Mouse (Mus musculus) lung, adult 2 months (tissue): ENCODE data around the gene Znrf4. TPM values are rescaled to one million over a fixed set of nuclear protein-coding genes. Genes with fewer than 3 reads are reported as not detected.

ENCODE experiments used
- DNase-seq: peaks from one replicate; pipeline ENCODE4 v3.0.0; 2022
- H3K4me1 ChIP-seq: fragments of 200-500 bp; 2 replicates; pipeline ENCODE4 v1.6.1; 2011; ENCODE audit warnings: low read length; ENCODE audit not compliant: control insufficient read depth, insufficient read depth
- H3K4me3 ChIP-seq: fragments of 200-500 bp; replicated peaks from 2 replicates; pipeline ENCODE3; 2011; ENCODE audit warnings: low read depth, mild to moderate bottlenecking, control low read depth, low read length; ENCODE audit errors: extremely low read depth
- CTCF ChIP-seq: fragments of 200-500 bp; IDR thresholded peaks from 2 replicates; pipeline ENCODE4 v1.5.1; 2011; ENCODE audit warnings: mild to moderate bottlenecking, low read length, control low read depth; ENCODE audit not compliant: insufficient read depth
- POLR2A ChIP-seq: fragments of 200-500 bp; IDR thresholded peaks from 2 replicates; pipeline ENCODE4 v1.6.1; 2011; ENCODE audit warnings: low read depth, mild to moderate bottlenecking, control low read depth, low read length, borderline replicate concordance; ENCODE audit errors: extremely low read depth
- WGBS: fragments of 180-500 bp; shearing (Covaris S2); methylation state at CpG from one replicate; pipeline ENCODE4 v1.1.7; 2018; 5-methylcytosine and 5-hydroxymethylcytosine counted together
- polyA plus RNA-seq: library from polyadenylated mRNA; depleted of rRNA; stranded (reverse); fragments of >200 nt; gene quantifications from 2 replicates; pipeline ENCODE4 v1.2.3, GENCODE M21; 2012

Znrf4 gene
- polyA plus RNA-seq, 1 experiment, result 0.17 TPM

GRCm38 (mm10) chr17:56537912-56538311, 25.7 kb upstream of the Znrf4 start:
- no peak for TF ChIP-seq CTCF
- no peak for TF ChIP-seq POLR2A
- no peak for DNase-seq
- H3K4me3 ChIP-seq, result no peak overlapping the region
- 48% methylated on average over 8 of the region's 8 CpGs for WGBS
- H3K4me1 ChIP-seq, result no peaks in the 10 kb centered on the region

DNA sequence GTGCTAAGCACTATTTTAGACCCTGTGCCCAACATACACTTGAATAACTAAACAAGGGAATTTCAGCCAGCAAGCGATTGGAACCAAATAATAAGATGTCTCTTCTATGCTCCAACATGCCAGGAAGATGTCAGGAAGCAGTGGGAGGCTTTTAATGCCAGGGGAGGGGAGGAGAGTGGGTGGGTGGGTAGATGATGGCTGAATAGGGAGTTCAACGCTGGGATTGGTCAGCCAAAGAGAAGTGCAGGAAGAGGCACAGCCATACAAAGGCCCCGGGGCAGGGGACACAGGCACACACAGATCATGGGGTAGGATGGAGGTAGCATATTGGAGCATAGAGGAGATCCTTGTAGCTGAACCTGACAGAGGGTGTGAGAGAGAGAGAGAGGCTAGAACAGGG, 24.6 kb upstream of the Znrf4 start:
- H3K4me1 ChIP-seq, result no peaks in the 10 kb centered on the region
- no peak overlapping the region for H3K4me3 ChIP-seq
- WGBS, result 66% methylated on average over 3 of the region's 3 CpGs
- no peak for DNase-seq
- TF ChIP-seq CTCF, result no peak
- TF ChIP-seq POLR2A, result no peak

GRCm38 (mm10) chr17:56536192-56536591, 24.0 kb upstream of the Znrf4 start:
- Histone ChIP-seq H3K4me1 (no peaks in the 10 kb centered on the region), H3K4me3 (no peak overlapping the region)
- no peak for TF ChIP-seq CTCF
- TF ChIP-seq POLR2A, result no peak
- 57% methylated on average over 14 of the region's 14 CpGs for WGBS
- no peak for DNase-seq

DNA sequence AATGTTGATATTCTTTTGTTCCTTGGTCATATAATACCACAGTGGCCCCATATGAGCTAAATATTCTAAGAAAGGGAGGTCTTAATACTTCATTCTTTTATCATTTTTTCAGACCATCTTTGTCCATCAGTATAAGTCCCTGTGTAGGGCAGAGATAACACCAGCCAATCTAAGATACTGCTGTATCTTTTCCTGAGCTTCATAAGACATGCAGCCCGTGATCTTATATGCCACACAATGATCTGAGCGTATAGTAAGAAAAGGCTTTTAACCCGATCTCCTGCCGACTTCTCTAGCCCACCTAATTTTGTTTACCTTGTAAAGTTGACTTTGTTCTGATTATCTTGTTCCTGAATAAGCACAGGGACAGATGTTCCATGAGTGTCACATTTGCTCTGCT, 12.7 kb upstream of the Znrf4 start:
- DNase-seq, result no peak
- no peak for TF ChIP-seq POLR2A
- no peak for TF ChIP-seq CTCF
- H3K4me3 ChIP-seq, result no peak overlapping the region
- 51% methylated on average over 4 of the region's 4 CpGs for whole genome bisulfite sequencing
- H3K4me1 ChIP-seq, result no peaks in the 10 kb centered on the region

GRCm38 (mm10) chr17:56522744-56523143, 10.5 kb upstream of the Znrf4 start:
- 47% methylated on average over 1 of the region's 1 CpGs for WGBS
- TF ChIP-seq POLR2A, result no peak
- TF ChIP-seq CTCF, result no peak
- Histone ChIP-seq H3K4me1 (no peaks in the 10 kb centered on the region), H3K4me3 (no peak overlapping the region)
- DNase-seq, result no peak

DNA sequence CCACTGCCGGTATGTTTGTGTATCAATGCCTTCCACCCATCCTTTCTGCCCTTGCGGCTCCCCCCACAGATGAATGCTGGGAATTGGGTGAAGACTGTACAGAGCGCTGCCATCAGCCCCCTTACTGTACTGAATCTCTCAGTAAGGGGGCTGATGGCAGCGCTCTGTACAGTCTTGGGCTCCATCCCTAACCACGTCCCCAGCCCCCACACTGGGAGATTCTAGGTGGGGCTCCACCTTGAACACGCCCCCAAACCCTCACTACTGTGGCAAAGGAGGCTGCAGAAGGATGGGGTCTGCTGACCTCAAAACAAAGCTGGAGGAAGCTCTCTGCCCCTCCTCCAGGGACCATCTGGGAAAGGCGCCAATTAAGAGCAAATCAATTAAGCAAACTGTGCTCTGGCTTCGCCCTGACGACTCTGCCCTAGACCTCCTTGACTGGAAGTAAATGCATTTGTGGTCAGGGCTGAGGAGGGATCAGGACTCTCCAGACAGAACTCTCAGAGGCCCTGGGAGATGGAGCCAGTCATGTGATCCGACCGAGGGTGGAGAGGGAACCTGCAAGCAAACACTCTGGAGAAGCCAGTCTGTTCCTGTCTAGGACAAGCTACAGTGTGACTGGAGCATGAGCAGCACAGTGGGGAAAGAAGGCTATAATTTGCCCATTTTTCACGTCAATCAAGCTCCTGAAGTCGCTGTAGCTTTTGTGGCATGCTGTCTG, 3.6 kb upstream of the Znrf4 start:
- 10% methylated on average over 13 of the region's 13 CpGs for WGBS
- TF ChIP-seq CTCF, result no peak
- TF ChIP-seq POLR2A, result no peak
- H3K4me1 ChIP-seq, result no peaks in the 10 kb centered on the region
- no peak overlapping the region for H3K4me3 ChIP-seq
- no peak for DNase-seq

DNA sequence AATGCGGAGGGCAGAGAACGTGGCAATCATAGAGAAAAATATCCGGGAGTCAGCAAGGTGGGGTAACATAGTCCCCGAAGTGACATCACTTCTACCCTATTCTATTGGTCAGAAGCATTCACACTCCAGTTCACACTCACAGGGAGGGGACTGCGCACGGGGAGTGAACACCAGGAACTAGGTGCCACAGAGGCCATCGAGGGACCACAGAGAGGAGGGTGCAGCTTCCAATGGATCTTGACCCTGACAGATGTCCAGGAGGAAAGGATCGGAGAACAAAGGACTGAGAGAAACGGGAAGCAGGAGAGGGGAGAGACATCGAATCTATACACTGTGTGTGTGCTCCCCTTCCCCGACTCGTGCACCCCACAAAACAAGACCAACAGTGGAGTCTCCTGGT, 2.7 kb upstream of the Znrf4 start:
- TF ChIP-seq CTCF, result no peak
- TF ChIP-seq POLR2A, result no peak
- H3K4me1 ChIP-seq, result no peaks in the 10 kb centered on the region
- no peak overlapping the region for H3K4me3 ChIP-seq
- WGBS, result 42% methylated on average over 12 of the region's 12 CpGs
- no peak for DNase-seq

GRCm38 (mm10) chr17:56514330-56514729, 2.1 kb upstream of the Znrf4 start:
- DNase-seq, result no peak
- no peaks in the 10 kb centered on the region for H3K4me1 ChIP-seq
- TF ChIP-seq CTCF, result no peak
- TF ChIP-seq POLR2A, result no peak
- H3K4me3 ChIP-seq, result no peak overlapping the region

- DNase-seq, result no peak
- H3K4me3 ChIP-seq, result no peak overlapping the region
- WGBS, result 21% methylated on average over 29 of the region's 29 CpGs
Measured at GRCm38 (mm10) chr17:56511707-56512090, 532 bp downstream of the Znrf4 start.

DNA sequence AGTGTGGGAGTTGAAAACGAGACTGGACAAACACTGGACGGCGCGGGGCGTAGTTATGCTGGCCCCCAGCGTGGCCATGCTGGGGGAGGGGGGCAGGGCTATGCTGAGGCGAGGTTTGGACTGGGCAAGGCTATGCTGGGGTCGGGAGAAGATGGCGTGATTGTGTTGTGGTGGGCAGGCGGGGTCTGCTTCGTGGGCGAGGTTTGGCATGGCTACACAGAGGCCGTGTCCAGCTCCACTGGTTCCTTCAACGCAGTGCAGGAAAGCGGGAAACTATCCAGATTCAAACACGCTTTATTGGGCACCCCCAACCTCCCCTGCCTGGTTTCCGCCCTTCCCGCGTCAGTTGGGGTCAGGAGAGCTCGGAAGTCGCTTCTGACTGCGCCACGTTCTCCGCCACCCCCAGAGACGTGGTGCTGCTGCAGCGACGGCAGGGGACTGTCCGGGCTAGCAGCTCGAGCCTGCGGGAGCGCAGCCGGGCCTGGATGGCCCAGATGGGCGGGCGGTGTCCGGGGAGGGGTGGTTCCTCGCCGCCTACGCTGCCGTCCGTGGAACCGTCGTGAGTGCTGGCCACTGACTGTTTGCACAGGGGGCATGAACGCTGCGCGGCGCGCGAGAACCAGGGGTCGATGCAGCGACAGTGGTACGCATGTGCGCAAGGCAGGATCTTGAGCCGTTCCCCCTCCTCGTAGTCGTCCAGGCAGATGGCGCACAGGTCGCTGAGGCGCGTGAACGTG, 1.1 kb downstream of the Znrf4 start:
- WGBS, result 5% methylated on average over 60 of the region's 60 CpGs
- Histone ChIP-seq H3K4me3 (no peak overlapping the region), H3K4me1 (no peaks in the 10 kb centered on the region)
- DNase-seq, result no peak
- TF ChIP-seq POLR2A (no peak), CTCF (no peak)

More at GRCm38 (mm10) chr17:56511707-56512090, 532 bp downstream of the Znrf4 start:
- no peaks in the 10 kb centered on the region for H3K4me1 ChIP-seq
- TF ChIP-seq POLR2A, result no peak
- TF ChIP-seq CTCF, result no peak
